Mouse (Mus musculus) kidney, postnatal 14 days (tissue): ENCODE data around the gene Akap5.

Experiments used
- DNase-seq: peaks from one replicate; pipeline ENCODE4 v3.0.0; 2022; ENCODE audit warnings: mixed read lengths

Akap5 gene

DNA sequence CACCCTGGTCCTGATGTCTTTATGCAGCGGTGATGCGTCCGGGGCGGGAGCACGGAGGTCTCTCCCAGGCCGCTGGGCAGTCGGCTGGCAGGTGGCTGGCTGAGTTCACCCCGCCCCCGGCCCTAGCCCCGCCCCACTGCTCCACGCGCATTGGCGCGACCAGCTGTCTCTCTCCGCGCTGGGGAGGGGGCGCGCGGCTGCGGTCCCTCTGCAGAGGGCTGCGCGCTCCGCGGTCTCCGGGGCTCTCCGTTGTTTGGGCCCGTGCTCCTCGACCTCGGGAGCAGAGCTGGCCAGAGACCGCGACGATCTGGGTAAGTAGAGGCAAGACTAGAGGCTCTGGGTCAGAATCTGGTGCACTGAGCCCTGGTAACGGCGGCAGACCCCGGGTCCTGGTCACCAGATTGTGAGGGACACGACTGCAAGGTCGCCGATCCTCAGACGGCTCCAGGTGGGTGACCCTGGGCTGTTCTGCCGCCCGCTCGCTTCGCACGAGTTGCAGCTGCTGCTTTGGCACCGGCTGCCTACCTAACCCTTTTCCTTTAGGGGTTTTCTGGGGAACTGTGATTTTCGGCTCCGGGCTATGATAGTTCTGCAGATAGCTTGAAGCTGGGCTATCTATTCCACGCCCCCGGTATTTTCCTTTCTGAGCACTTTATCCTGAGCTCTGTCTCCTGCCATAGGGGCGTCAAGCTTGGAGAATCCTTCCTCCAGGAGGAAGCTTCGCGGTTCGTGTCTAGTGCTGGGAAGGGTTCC is at the start of gene Akap5:
TSS of gene Akap5 (plus strand) at position 213 of the 753 bp plus-strand sequence.
- peak; percentile 68 for DNase-seq

DNA sequence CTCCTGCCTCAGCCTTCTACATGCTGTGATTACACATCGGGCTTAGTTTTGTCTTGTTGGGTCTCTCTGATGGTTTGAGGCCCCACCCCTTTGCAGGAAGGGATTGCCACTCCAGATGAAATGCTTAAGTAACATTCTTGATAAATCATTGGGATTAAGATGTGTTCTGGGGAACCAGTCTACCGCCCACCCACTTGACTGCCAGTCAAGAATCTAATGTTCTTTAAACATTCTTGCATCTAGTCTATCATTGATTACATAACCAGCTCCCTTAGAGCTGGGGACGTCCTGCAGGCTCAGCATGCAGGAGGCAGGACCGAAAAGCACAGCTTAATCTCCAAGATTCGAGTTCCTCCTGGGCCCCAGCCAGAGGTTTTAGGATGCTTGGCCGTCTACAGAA is 46.5 kb upstream of the Akap5 start:
- DNase-seq = no peak

- DNase-seq = no peak
Measured at GRCm38 (mm10) chr12:76280556-76280955, 44.1 kb upstream of the Akap5 start.

DNA sequence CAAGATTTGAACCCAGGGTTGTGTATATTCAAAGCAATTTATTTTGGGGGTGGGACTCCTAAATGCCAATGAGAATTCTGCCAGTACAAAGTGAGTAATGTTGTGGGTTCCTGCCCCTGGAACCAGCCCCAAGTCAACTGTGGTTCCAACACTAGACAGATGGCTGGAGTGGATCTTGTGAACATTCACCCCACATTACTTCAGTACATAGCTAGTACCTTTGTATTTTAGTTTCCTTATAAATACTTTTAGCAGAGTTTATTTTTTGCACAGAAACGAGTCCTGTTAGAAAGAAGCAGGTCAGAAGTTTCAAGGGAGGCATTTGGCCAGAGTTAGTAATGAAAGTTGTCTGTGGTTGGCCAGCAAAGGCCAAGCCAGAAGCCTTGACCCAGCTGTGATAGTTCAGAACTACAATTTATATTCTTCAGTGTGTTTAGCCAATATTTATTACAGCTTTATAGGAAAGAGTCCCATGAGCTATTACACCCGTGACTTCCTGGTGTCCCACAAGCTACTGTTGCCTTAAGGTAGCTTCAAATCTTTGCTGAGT is 43.5 kb upstream of the Akap5 start:
- no peak for DNase-seq

DNA sequence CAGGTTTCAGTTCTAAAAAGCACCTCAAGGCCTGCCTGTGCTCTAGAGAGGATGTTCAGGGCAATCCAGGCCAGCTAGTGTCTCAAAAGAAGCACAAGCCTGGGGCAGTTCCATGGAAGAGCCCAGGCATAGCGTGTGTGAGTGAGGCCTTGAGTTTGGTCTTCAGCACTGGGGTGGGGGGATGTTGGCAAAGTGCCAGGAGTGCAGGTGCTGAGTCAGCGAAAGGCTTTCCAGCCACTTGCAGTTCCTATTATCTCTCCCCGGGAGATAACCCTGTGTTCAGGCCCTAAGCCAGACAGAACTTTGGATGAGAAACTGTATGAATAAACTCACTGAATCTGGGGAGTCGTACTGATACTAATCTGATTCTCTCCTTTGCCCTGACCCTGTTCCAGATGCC is 42.6 kb upstream of the Akap5 start:
- no peak for DNase-seq

- no peak for DNase-seq
Measured at GRCm38 (mm10) chr12:76282532-76283173, 42.0 kb upstream of the Akap5 start.

- DNase-seq = no peak
Measured at GRCm38 (mm10) chr12:76285418-76285817, 39.3 kb upstream of the Akap5 start.

GRCm38 (mm10) chr12:76287986-76288385 is 36.7 kb upstream of the Akap5 start:
- no peak for DNase-seq

- DNase-seq = no peak
Measured at GRCm38 (mm10) chr12:76288494-76288893, 36.2 kb upstream of the Akap5 start.

DNA sequence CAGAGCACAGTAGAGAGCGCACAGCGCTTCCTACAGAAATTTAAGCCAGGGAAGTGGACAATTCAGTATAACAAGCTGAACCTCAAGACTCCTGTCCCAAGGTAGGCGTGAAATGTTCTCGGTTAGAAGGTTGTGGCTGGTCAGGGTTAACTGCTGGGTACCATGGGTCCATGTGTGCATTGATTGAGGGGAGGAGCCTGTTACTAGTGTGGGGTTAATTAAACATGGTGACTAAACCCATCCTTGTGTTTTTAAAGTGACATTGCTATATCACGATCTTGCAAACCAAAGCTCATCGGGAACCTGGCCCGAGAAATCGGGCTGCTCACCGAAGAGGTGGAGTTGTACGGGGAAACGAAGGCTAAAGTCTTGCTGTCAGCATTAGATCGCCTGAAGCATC is 35.3 kb upstream of the Akap5 start:
- no peak for DNase-seq

GRCm38 (mm10) chr12:76290271-76290670 is 34.4 kb upstream of the Akap5 start:
- DNase-seq = no peak

- DNase-seq = peak; percentile 64
Measured at GRCm38 (mm10) chr12:76293192-76293591, 31.5 kb upstream of the Akap5 start.

- no peak for DNase-seq
Measured at GRCm38 (mm10) chr12:76297830-76298229, 26.9 kb upstream of the Akap5 start.

GRCm38 (mm10) chr12:76299361-76299906 is 25.3 kb upstream of the Akap5 start:
- no peak for DNase-seq

DNA sequence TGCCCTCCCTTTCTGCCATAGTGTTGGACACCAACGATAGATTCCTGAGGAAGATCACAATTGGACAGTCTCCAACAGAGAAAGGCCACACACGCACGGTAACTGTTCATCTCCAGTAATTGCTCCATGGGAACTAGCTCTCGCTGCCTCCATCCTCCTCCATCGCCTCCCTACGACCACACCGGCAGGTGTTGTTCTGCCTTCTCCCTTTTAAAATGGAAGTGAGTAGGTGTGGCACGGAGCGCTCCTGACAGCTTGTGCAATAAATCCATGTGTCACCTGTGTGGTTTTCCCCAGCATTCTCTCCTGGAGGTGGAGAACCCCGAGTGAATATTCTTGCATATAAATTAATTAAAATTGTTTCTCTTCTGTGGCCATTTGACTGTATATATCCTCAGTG is 24.3 kb upstream of the Akap5 start:
- DNase-seq = no peak

DNA sequence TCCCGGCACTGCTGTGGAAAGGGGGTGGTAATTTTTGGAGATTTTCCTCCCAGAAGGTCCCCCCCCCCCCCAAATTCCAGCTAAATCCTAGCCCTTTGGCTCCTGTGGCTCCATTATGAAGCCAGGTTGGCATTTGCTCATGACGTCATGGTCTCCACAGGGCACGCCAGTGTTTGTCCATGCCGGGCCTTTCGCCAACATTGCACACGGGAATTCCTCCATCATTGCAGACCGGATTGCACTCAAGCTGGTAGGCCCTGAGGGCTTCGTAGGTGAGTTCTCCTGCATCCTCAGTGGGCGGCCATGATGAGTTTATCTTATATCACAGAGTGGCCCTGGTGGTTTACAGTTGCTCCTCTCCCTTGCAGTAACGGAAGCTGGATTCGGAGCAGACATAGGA is 21.2 kb upstream of the Akap5 start:
- no peak for DNase-seq

DNA sequence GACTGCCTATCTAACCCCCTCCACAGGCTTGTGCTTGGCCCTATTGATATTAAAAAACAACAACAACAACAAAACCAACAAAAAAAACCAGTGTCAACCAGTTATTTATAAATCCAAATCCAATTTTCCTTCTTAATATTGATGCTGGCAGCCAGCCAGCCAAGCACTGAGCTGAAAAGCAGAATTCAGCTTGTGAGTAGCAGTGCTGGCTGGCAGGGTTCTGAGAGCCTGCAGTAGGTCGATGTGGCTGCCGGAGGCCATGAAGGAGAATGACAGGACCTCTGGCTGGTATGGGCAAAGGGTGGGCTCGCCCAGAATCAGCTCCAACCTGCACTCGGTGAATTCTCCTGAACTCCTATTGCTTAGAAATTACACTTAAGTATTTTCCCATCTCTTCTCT is 20.5 kb upstream of the Akap5 start:
- peak; percentile 27 for DNase-seq

GRCm38 (mm10) chr12:76305107-76305506 is 19.6 kb upstream of the Akap5 start:
- DNase-seq = no peak

GRCm38 (mm10) chr12:76306852-76307561 is 17.7 kb upstream of the Akap5 start:
- DNase-seq = peak; percentile 22

DNA sequence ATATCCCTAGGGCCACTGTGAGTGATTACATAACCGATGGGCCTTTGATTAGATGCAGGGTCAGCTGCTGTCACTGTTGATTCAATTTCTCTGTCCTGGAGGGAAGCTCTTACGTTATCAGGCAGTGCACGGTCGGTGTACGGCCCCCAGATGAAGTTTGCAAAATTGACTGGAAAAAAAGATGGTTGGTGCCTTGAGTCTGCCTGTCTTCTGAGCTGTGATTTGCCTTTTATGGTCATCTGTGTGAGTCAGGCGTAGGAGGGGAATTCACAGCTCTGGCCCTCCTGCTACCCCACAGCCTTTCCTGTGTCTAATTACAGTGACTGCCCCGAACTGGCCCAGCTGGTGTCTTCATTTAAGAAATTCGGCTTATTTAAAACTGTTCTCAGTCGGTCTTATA is 16.7 kb upstream of the Akap5 start:
- DNase-seq = peak; percentile 38

- DNase-seq = no peak
Measured at GRCm38 (mm10) chr12:76308436-76308835, 16.3 kb upstream of the Akap5 start.

DNA sequence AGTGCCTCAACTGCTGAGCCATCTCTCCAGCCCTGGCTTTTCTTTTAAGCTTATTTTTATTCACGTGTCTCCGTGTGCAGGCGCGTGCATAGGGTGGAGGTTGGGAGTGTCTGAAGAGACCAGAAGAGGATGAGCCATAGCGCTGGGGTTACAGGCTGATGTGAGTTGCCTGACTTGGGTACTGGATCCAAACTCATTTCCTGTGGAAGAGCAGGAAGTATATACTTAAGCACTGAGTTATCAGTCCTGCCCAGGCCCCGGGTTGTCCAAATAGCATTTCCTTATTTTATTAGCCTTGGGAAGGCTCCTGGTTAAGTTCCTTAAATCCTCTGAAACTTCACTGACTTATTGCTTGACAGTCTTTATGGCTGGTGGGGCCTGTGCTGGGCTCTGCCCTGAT is 14.7 kb upstream of the Akap5 start:
- no peak for DNase-seq

GRCm38 (mm10) chr12:76310633-76311032 is 14.1 kb upstream of the Akap5 start:
- DNase-seq = no peak
